Mouse (Mus musculus): ENCODE results near the gene Asphd1. TPM values are rescaled to one million over a fixed set of nuclear protein-coding genes. Genes with fewer than 3 reads are reported as not detected.
"Not testable (repeated sequence)": the region's sequence is repeated elsewhere in the genome, so short reads cannot be mapped to it uniquely, and the experiment has no call there.

Asphd1 gene
- polyA plus RNA-seq, 1 experiment from 2014 or later = 2.5 TPM

GRCm38 (mm10) chr7:126919973-126920372, 29.4 kb downstream of the Asphd1 start:
- 87% methylated on average over 4 of the region's 4 CpGs for WGBS
- H3K36me3 ChIP-seq (ENCODE audit: poor library complexity, severe bottlenecking) = no peaks in the 10 kb centered on the region
- ATAC-seq = no peak

DNA sequence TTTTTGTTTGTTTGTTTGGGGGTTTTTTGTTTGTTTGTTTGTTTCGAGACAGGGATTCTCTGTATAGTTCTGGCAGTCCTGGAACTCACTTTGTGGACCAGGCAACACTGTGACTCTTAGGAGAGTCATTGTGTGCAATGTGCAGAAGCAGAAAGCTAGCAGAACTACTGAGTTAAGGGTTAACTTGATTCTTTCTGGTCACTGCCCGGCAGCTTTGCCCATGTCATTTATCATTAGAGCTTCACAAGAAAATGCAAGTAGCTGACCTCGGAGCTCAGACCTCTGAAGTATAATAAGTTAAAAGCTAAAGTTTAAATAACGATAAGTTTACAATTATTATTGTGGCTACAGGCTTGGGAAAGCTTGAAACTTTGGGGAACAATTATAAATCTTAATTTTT, 31.0 kb downstream of the Asphd1 start:
- not testable (repeated sequence) for H3K4me3 ChIP-seq; H3K9ac ChIP-seq; H3K27me3 ChIP-seq; H3K36me3 ChIP-seq (ENCODE audit: poor library complexity, severe bottlenecking); H3K27ac ChIP-seq; H3K9me3 ChIP-seq (replicated peaks); ATAC-seq; H3K4me2 ChIP-seq
- WGBS = 50% methylated on average over 4 of the region's 4 CpGs
- peaks cover 12% of the 10 kb centered on the region for H3K4me1 ChIP-seq

More at GRCm38 (mm10) chr7:126919973-126920372, 29.4 kb downstream of the Asphd1 start:
- Histone ChIP-seq H3K9ac (no peak overlapping the region), H3K4me2 (no peak overlapping the region), H3K27me3 (no peaks in the 10 kb centered on the region), H3K4me1 (peaks cover 12% of the 10 kb centered on the region), H3K9me3 (replicated peaks) (no peaks in the 10 kb centered on the region), H3K27ac (no peak overlapping the region), H3K4me3 (no peak overlapping the region)

GRCm38 (mm10) chr7:126914844-126915243, 34.5 kb downstream of the Asphd1 start:
- no peak for ATAC-seq
- 95% methylated on average over 3 of the region's 3 CpGs for WGBS

GRCm38 (mm10) chr7:126905590-126905989, 43.8 kb downstream of the Asphd1 start:
- H3K9ac ChIP-seq = no peak overlapping the region
- no peaks in the 10 kb centered on the region for H3K4me1 ChIP-seq
- H3K4me2 ChIP-seq = no peak overlapping the region
- no peaks in the 10 kb centered on the region for H3K27me3 ChIP-seq
- H3K27ac ChIP-seq = no peak overlapping the region
- 0 out of 2 replicates have a peak, but pooled peaks cover 4% of the 10 kb centered on the region for H3K36me3 ChIP-seq (ENCODE audit: poor library complexity, severe bottlenecking)
- WGBS = 80% methylated on average over 3 of the region's 3 CpGs
- no peaks in the 10 kb centered on the region for H3K9me3 ChIP-seq (replicated peaks)
- no peak for ATAC-seq
- H3K4me3 ChIP-seq = no peak overlapping the region

More at GRCm38 (mm10) chr7:126914844-126915243, 34.5 kb downstream of the Asphd1 start:
- Histone ChIP-seq H3K9ac (no peak overlapping the region), H3K4me2 (no peak overlapping the region), H3K36me3 (ENCODE audit: poor library complexity, severe bottlenecking) (0 out of 2 replicates have a peak, but pooled peaks cover 4% of the 10 kb centered on the region), H3K27me3 (no peaks in the 10 kb centered on the region), H3K4me1 (no peaks in the 10 kb centered on the region), H3K4me3 (no peak overlapping the region), H3K27ac (no peak overlapping the region), H3K9me3 (replicated peaks) (no peaks in the 10 kb centered on the region)

DNA sequence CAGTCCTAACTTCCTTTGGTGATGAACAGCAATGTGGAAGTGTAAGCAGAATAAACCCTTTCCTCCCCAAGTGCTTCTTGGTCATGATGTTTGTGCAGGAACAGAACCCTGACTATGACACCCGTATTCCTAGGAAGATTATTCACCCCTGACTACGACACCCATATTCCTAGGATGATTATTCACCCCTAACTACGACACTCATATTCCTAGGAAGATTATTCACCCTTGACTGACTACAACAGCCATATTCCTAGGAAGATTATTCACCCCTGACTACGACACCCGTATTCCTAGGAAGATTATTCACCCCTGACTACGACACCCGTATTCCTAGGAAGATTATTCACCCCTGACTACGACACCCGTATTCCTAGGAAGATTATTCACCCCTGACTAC, 49.6 kb downstream of the Asphd1 start:
- not testable (repeated sequence) for H3K4me3 ChIP-seq; ATAC-seq; H3K9ac ChIP-seq; H3K27ac ChIP-seq; H3K36me3 ChIP-seq (ENCODE audit: poor library complexity, severe bottlenecking); H3K9me3 ChIP-seq (replicated peaks); H3K4me2 ChIP-seq; H3K27me3 ChIP-seq
- WGBS = 94% methylated on average over 8 of the region's 9 CpGs
- H3K4me1 ChIP-seq = peaks cover 18% of the 10 kb centered on the region

DNA sequence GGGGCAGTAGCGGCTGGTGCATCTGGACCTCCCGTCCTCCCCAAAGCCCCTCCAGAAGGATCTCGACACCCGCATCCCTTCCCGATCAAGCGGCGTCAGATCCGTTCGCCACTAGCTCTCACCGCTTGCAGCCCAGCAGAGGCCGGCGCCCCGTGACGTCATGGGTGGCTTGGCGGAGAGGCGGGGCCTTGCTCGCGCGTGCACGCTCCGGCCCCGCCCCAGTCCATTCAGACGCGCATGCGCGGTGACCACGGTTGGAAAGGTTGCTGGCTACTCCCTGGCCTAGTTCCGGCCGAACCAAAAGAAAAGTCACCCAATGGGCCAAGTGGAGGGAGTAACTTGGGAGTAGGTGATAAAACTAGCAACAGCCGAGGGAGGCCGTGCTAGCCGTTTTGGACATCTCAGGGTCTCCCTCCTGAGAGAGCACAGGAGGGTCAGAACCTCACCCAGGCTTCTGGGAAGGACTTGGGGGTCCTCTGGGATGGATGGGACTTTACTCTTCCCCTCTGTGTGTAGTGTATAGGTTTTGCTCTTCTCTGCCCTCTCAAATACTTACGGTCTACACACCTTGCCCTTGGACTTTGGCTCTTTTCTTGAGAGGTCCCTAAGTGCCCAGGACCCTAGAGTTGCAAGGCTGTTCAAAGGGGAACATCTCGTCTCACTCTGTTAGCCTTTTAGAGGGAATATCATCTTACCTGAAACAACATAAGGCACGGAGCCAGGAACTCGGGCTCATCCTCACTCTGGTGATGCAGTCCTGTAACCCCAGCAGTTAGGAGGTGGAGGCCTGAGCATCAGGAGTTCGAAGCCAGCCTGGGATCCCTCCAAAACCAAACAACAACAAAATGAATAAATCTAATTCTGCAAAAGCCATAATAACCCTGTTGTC, 51.0 kb downstream of the Asphd1 start:
- Histone ChIP-seq H3K27ac (peak overlapping the region; percentile 63), H3K4me3 (peak overlapping the region; percentile 65), H3K4me2 (peak overlapping the region; percentile 75), H3K27me3 (no peaks in the 10 kb centered on the region), H3K9ac (peak overlapping the region; percentile 87), H3K36me3 (ENCODE audit: poor library complexity, severe bottlenecking) (no peaks in the 10 kb centered on the region; the same call in 1 of the 2 replicates), H3K4me1 (peaks cover 18% of the 10 kb centered on the region), H3K9me3 (replicated peaks) (no peaks in the 10 kb centered on the region)
- WGBS = 12% methylated on average over 36 of the region's 37 CpGs
- peak; percentile 96 for ATAC-seq

DNA sequence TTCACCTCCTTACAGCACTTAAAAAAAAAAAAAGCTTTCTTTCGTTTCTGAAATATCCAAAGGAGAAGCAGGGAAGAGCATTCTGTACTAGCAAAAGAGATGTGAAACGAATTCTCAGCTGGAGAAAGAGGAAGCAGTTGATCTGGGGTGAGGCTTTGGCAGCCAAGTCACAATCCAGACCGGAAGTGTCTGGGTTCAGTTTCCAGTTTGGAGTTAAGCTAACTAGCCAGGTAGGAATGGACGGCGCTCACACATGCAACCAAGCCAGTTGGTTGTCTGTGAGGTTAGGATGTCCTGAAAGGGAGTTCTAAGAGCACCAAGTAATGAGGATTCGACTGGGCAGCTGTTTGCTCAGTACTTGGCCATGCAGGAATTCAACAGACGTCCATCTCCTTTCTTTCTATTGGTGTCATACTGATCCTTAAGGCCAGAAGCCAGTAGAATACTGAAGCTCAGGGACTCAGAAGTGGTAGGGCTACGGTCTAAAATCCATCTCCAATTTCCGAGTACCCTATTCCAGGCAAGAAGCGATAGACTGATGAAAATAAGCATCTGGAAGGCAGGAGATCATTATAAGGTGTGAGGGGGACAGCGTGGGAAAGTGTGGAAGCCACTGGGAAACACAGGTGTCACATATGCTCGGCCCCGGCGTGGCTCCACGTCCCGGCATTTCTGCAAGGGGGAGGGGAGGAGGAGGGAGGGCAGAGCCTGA, 51.8 kb downstream of the Asphd1 start:
- H3K4me1 ChIP-seq = peaks cover 18% of the 10 kb centered on the region

GRCm38 (mm10) chr7:126896912-126897311, 52.5 kb downstream of the Asphd1 start:
- Histone ChIP-seq H3K36me3 (ENCODE audit: poor library complexity, severe bottlenecking) (peaks cover under 1% of the 10 kb centered on the region), H3K27ac (no peak overlapping the region), H3K4me2 (peak overlapping the region; percentile 75; the same call in 1 of the 2 replicates), H3K4me1 (peaks cover 18% of the 10 kb centered on the region), H3K4me3 (peak overlapping the region; percentile 6), H3K27me3 (no peaks in the 10 kb centered on the region), H3K9me3 (replicated peaks) (no peaks in the 10 kb centered on the region), H3K9ac (peak overlapping the region; percentile 12; the same call in 1 of the 2 replicates)
- ATAC-seq = no peak
- 93% methylated on average over 5 of the region's 5 CpGs for WGBS

More for the DNA sequence above, 51.8 kb downstream of the Asphd1 start:
- H3K27ac ChIP-seq = peak overlapping the region; percentile 63
- no peaks in the 10 kb centered on the region; the same call in 1 of the 2 replicates for H3K36me3 ChIP-seq (ENCODE audit: poor library complexity, severe bottlenecking)
- no peaks in the 10 kb centered on the region for H3K9me3 ChIP-seq (replicated peaks)
- H3K4me3 ChIP-seq = peak overlapping the region; percentile 65
- no peaks in the 10 kb centered on the region for H3K27me3 ChIP-seq
- 23% methylated on average over 16 of the region's 16 CpGs for WGBS
- H3K9ac ChIP-seq = peak overlapping the region; percentile 87
- no peak; the same call in 1 of the 2 replicates for ATAC-seq
- H3K4me2 ChIP-seq = peak overlapping the region; percentile 75

Other genes with a start within 250 kb of the Asphd1 start
- 72.7 and 77.1 TPM in 2 replicates for gene Coro1a, start 241.8 kb downstream of the Asphd1 start, polyA plus RNA-seq (2015; fragmentation: Nextera tagmentation; extraction: Ambion mirVana)
- 75.3 and 78.3 TPM in 2 replicates for gene Mapk3, start 190.0 kb downstream of the Asphd1 start, polyA plus RNA-seq (2015; fragmentation: Nextera tagmentation; extraction: Ambion mirVana)
- 1.7 and 2.8 TPM in 2 replicates for gene Gdpd3, start 183.2 kb downstream of the Asphd1 start, polyA plus RNA-seq (2015; fragmentation: Nextera tagmentation; extraction: Ambion mirVana)
- 124 and 143 TPM in 2 replicates for gene Ypel3, start 172.6 kb downstream of the Asphd1 start, polyA plus RNA-seq (2015; fragmentation: Nextera tagmentation; extraction: Ambion mirVana)
- gene Tbx6, start 168.1 kb downstream of the Asphd1 start, polyA plus RNA-seq (2015; fragmentation: Nextera tagmentation; extraction: Ambion mirVana) = 0.43 and 0.55 TPM in 2 replicates
- gene Ppp4c, start 157.1 kb downstream of the Asphd1 start, polyA plus RNA-seq (2015; fragmentation: Nextera tagmentation; extraction: Ambion mirVana) = 246 and 258 TPM in 2 replicates
- gene Fam57b, start 151.9 kb downstream of the Asphd1 start, polyA plus RNA-seq (2015; fragmentation: Nextera tagmentation; extraction: Ambion mirVana) = 27.0 and 30.0 TPM in 2 replicates
- gene 4930451I11Rik, start 117.9 kb downstream of the Asphd1 start, polyA plus RNA-seq (2015; fragmentation: Nextera tagmentation; extraction: Ambion mirVana) = not detected in 2 replicates
- gene Doc2a, start 102.2 kb downstream of the Asphd1 start, polyA plus RNA-seq (2015; fragmentation: Nextera tagmentation; extraction: Ambion mirVana) = 4.1 and 4.2 TPM in 2 replicates
- 47.7 and 49.1 TPM in 2 replicates for gene Hirip3, start 87.6 kb downstream of the Asphd1 start, polyA plus RNA-seq (2015; fragmentation: Nextera tagmentation; extraction: Ambion mirVana)
- 94.9 and 96.2 TPM in 2 replicates for gene Ino80e, start 87.2 kb downstream of the Asphd1 start, polyA plus RNA-seq (2015; fragmentation: Nextera tagmentation; extraction: Ambion mirVana)
- gene Taok2, start 64.9 kb downstream of the Asphd1 start, polyA plus RNA-seq (2015; fragmentation: Nextera tagmentation; extraction: Ambion mirVana) = 51.9 and 60.0 TPM in 2 replicates
- gene Tmem219, start 26.7 kb downstream of the Asphd1 start, polyA plus RNA-seq (2015; fragmentation: Nextera tagmentation; extraction: Ambion mirVana) = 30.5 and 35.3 TPM in 2 replicates
- gene Kctd13, start 20.7 kb downstream of the Asphd1 start, polyA plus RNA-seq (2015; fragmentation: Nextera tagmentation; extraction: Ambion mirVana) = 69.4 and 69.8 TPM in 2 replicates
- 16.8 and 18.4 TPM in 2 replicates for gene Sez6l2, start 981 bp upstream of the Asphd1 start, polyA plus RNA-seq (2015; fragmentation: Nextera tagmentation; extraction: Ambion mirVana)
- 82.9 and 95.8 TPM in 2 replicates for gene Cdipt, start 26.3 kb upstream of the Asphd1 start, polyA plus RNA-seq (2015; fragmentation: Nextera tagmentation; extraction: Ambion mirVana)
- 0.42 and 1.2 TPM in 2 replicates for gene Cdiptos, start 26.5 kb upstream of the Asphd1 start, polyA plus RNA-seq (2015; fragmentation: Nextera tagmentation; extraction: Ambion mirVana)
- 2.5 and 3.2 TPM in 2 replicates for gene Mvp, start 65.0 kb upstream of the Asphd1 start, polyA plus RNA-seq (2015; fragmentation: Nextera tagmentation; extraction: Ambion mirVana)
- gene Pagr1b, start 66.9 kb upstream of the Asphd1 start, polyA plus RNA-seq (2015; fragmentation: Nextera tagmentation; extraction: Ambion mirVana) = 0.65 and 1.0 TPM in 2 replicates
- 41.7 and 74.5 TPM in 2 replicates for gene Pagr1a, start 67.8 kb upstream of the Asphd1 start, polyA plus RNA-seq (2015; fragmentation: Nextera tagmentation; extraction: Ambion mirVana)
- gene Gm42742, start 71.5 kb upstream of the Asphd1 start, polyA plus RNA-seq (2015; fragmentation: Nextera tagmentation; extraction: Ambion mirVana) = 41.1 and 88.0 TPM in 2 replicates
- 6.8 and 8.3 TPM in 2 replicates for gene Prrt2, start 71.6 kb upstream of the Asphd1 start, polyA plus RNA-seq (2015; fragmentation: Nextera tagmentation; extraction: Ambion mirVana)
- 63.9 and 65.8 TPM in 2 replicates for gene Maz, start 77.5 kb upstream of the Asphd1 start, polyA plus RNA-seq (2015; fragmentation: Nextera tagmentation; extraction: Ambion mirVana)
- 135 and 143 TPM in 2 replicates for gene Kif22, start 92.9 kb upstream of the Asphd1 start, polyA plus RNA-seq (2015; fragmentation: Nextera tagmentation; extraction: Ambion mirVana)
- not detected in 2 replicates for gene Zg16, start 137.7 kb upstream of the Asphd1 start, polyA plus RNA-seq (2015; fragmentation: Nextera tagmentation; extraction: Ambion mirVana)
- gene AI467606, start 141.8 kb upstream of the Asphd1 start, polyA plus RNA-seq (2015; fragmentation: Nextera tagmentation; extraction: Ambion mirVana) = 0.91 and 1.0 TPM in 2 replicates
- gene Qprt, start 172.6 kb upstream of the Asphd1 start, polyA plus RNA-seq (2015; fragmentation: Nextera tagmentation; extraction: Ambion mirVana) = 0.67 and 0.96 TPM in 2 replicates
- gene Spn, start 188.2 kb upstream of the Asphd1 start, polyA plus RNA-seq (2015; fragmentation: Nextera tagmentation; extraction: Ambion mirVana) = 0.08 TPM in 1 of 2 replicates, not detected in the other
- gene Cd2bp2, start 246.5 kb upstream of the Asphd1 start, polyA plus RNA-seq (2015; fragmentation: Nextera tagmentation; extraction: Ambion mirVana) = 89.0 and 98.7 TPM in 2 replicates